Mouse (Mus musculus): Measurements from ENCODE around the gene Dzank1. TPM values are rescaled to one million over a fixed set of nuclear protein-coding genes. Genes with fewer than 3 reads are reported as not detected.

The Dzank1 gene
- polyA plus RNA-seq, 1 experiment from 2014 or later, result 0.67 TPM

GRCm38 (mm10) chr2:144525856-144526255, 1.4 kb downstream of the Dzank1 start:
- H3K4me2 ChIP-seq, result no peak overlapping the region
- H3K36me3 ChIP-seq (ENCODE audit: insufficient read depth), result peaks cover 7% of the 10 kb centered on the region; the same call in 1 of the 2 replicates
- ATAC-seq (ENCODE audit: insufficient read depth) (no peak), DNase-seq (no peak)
- no peaks in the 10 kb centered on the region for H3K4me1 ChIP-seq (ENCODE audit: insufficient read depth)
- no peaks in the 10 kb centered on the region for H3K9me3 ChIP-seq (ENCODE audit: low read depth, low read length)
- no peak overlapping the region for H3K27ac ChIP-seq (ENCODE audit: low read depth)
- no peak overlapping the region for H3K9ac ChIP-seq
- H3K27me3 ChIP-seq (ENCODE audit: insufficient read depth, low read length), result peaks cover 2% of the 10 kb centered on the region; the same call in 1 of the 2 replicates
- H3K4me3 ChIP-seq (ENCODE audit: low read depth, low read length), result no peak overlapping the region
- TF ChIP-seq CTCF (IDR thresholded peaks at IDR 0.05; ENCODE audit: low read depth), result no peak
- 57% methylated on average over 10 of the region's 10 CpGs for WGBS

- Histone ChIP-seq H3K4me2 (no peak overlapping the region), H3K27me3 (ENCODE audit: insufficient read depth, low read length) (no peaks in the 10 kb centered on the region), H3K27ac (ENCODE audit: low read depth) (no peak overlapping the region), H3K4me3 (ENCODE audit: low read depth, low read length) (no peak overlapping the region), H3K9me3 (ENCODE audit: low read depth, low read length) (no peaks in the 10 kb centered on the region), H3K36me3 (ENCODE audit: insufficient read depth) (no peaks in the 10 kb centered on the region), H3K4me1 (ENCODE audit: insufficient read depth) (no peaks in the 10 kb centered on the region), H3K9ac (no peak overlapping the region)
- DNase-seq (no peak), ATAC-seq (ENCODE audit: insufficient read depth) (no peak)
- WGBS, result 71% methylated on average over 3 of the region's 3 CpGs
- no peak for TF ChIP-seq CTCF (IDR thresholded peaks at IDR 0.05; ENCODE audit: low read depth)
Measured at GRCm38 (mm10) chr2:144519772-144520171, 7.4 kb downstream of the Dzank1 start.

- H3K4me2 ChIP-seq, result no peak overlapping the region
- no peaks in the 10 kb centered on the region for H3K9me3 ChIP-seq (ENCODE audit: low read depth, low read length)
- no peaks in the 10 kb centered on the region for H3K36me3 ChIP-seq (ENCODE audit: insufficient read depth)
- H3K4me3 ChIP-seq (ENCODE audit: low read depth, low read length), result no peak overlapping the region
- no peaks in the 10 kb centered on the region for H3K4me1 ChIP-seq (ENCODE audit: insufficient read depth)
- no peak overlapping the region for H3K27ac ChIP-seq (ENCODE audit: low read depth)
- no peak overlapping the region for H3K9ac ChIP-seq
- ATAC-seq (ENCODE audit: insufficient read depth) (no peak), DNase-seq (no peak)
- no peaks in the 10 kb centered on the region for H3K27me3 ChIP-seq (ENCODE audit: insufficient read depth, low read length)
- no peak for TF ChIP-seq CTCF (IDR thresholded peaks at IDR 0.05; ENCODE audit: low read depth)
- WGBS, result 76% methylated on average over 3 of the region's 3 CpGs
Measured at GRCm38 (mm10) chr2:144514619-144515018, 12.6 kb downstream of the Dzank1 start.

GRCm38 (mm10) chr2:144502134-144502533, 25.1 kb downstream of the Dzank1 start:
- Histone ChIP-seq H3K9me3 (ENCODE audit: low read depth, low read length) (no peaks in the 10 kb centered on the region), H3K4me2 (no peak overlapping the region), H3K36me3 (ENCODE audit: insufficient read depth) (no peaks in the 10 kb centered on the region), H3K4me1 (ENCODE audit: insufficient read depth) (no peaks in the 10 kb centered on the region), H3K9ac (no peak overlapping the region), H3K27ac (ENCODE audit: low read depth) (no peak overlapping the region), H3K27me3 (ENCODE audit: insufficient read depth, low read length) (no peaks in the 10 kb centered on the region), H3K4me3 (ENCODE audit: low read depth, low read length) (no peak overlapping the region)
- 79% methylated on average over 6 of the region's 6 CpGs for WGBS
- no peak for TF ChIP-seq CTCF (IDR thresholded peaks at IDR 0.05; ENCODE audit: low read depth)
- no peak for ATAC-seq (ENCODE audit: insufficient read depth)
- DNase-seq, result peak; percentile 63

GRCm38 (mm10) chr2:144489342-144489741, 37.9 kb downstream of the Dzank1 start:
- no peak for DNase-seq
- no peak overlapping the region for H3K27ac ChIP-seq (ENCODE audit: low read depth)
- H3K27me3 ChIP-seq (ENCODE audit: insufficient read depth, low read length), result no peaks in the 10 kb centered on the region
- no peak for ATAC-seq (ENCODE audit: insufficient read depth)
- no peak overlapping the region for H3K4me3 ChIP-seq (ENCODE audit: low read depth, low read length)
- no peaks in the 10 kb centered on the region for H3K4me1 ChIP-seq (ENCODE audit: insufficient read depth)
- H3K36me3 ChIP-seq (ENCODE audit: insufficient read depth), result no peaks in the 10 kb centered on the region
- no peak overlapping the region for H3K4me2 ChIP-seq
- no peak for TF ChIP-seq CTCF (IDR thresholded peaks at IDR 0.05; ENCODE audit: low read depth)
- 84% methylated on average over 5 of the region's 5 CpGs for WGBS
- H3K9me3 ChIP-seq (ENCODE audit: low read depth, low read length), result no peaks in the 10 kb centered on the region
- H3K9ac ChIP-seq, result no peak overlapping the region

GRCm38 (mm10) chr2:144487476-144487875, 39.7 kb downstream of the Dzank1 start:
- Histone ChIP-seq H3K4me2 (no peak overlapping the region), H3K4me3 (ENCODE audit: low read depth, low read length) (no peak overlapping the region), H3K9me3 (ENCODE audit: low read depth, low read length) (no peaks in the 10 kb centered on the region), H3K27me3 (ENCODE audit: insufficient read depth, low read length) (no peaks in the 10 kb centered on the region), H3K9ac (no peak overlapping the region), H3K36me3 (ENCODE audit: insufficient read depth) (no peaks in the 10 kb centered on the region), H3K4me1 (ENCODE audit: insufficient read depth) (no peaks in the 10 kb centered on the region), H3K27ac (ENCODE audit: low read depth) (no peak overlapping the region)
- ATAC-seq (ENCODE audit: insufficient read depth) (peak; percentile 68), DNase-seq (peak; percentile 15)
- WGBS, result 48% methylated on average over 6 of the region's 6 CpGs
- no peak for TF ChIP-seq CTCF (IDR thresholded peaks at IDR 0.05; ENCODE audit: low read depth)

GRCm38 (mm10) chr2:144485439-144485838, 41.8 kb downstream of the Dzank1 start:
- Histone ChIP-seq H3K4me3 (ENCODE audit: low read depth, low read length) (no peak overlapping the region), H3K9ac (no peak overlapping the region), H3K27ac (ENCODE audit: low read depth) (no peak overlapping the region), H3K36me3 (ENCODE audit: insufficient read depth) (no peaks in the 10 kb centered on the region), H3K9me3 (ENCODE audit: low read depth, low read length) (no peaks in the 10 kb centered on the region), H3K4me2 (no peak overlapping the region), H3K27me3 (ENCODE audit: insufficient read depth, low read length) (no peaks in the 10 kb centered on the region), H3K4me1 (ENCODE audit: insufficient read depth) (no peaks in the 10 kb centered on the region)
- no peak for TF ChIP-seq CTCF (IDR thresholded peaks at IDR 0.05; ENCODE audit: low read depth)
- 78% methylated on average over 7 of the region's 7 CpGs for WGBS
- DNase-seq (no peak), ATAC-seq (ENCODE audit: insufficient read depth) (no peak)

GRCm38 (mm10) chr2:144484084-144484483, 43.1 kb downstream of the Dzank1 start:
- H3K9me3 ChIP-seq (ENCODE audit: low read depth, low read length), result no peaks in the 10 kb centered on the region
- DNase-seq, result peak; percentile 82
- H3K36me3 ChIP-seq (ENCODE audit: insufficient read depth), result no peaks in the 10 kb centered on the region
- no peaks in the 10 kb centered on the region for H3K4me1 ChIP-seq (ENCODE audit: insufficient read depth)
- H3K27me3 ChIP-seq (ENCODE audit: insufficient read depth, low read length), result no peaks in the 10 kb centered on the region
- 48% methylated on average over 1 of the region's 1 CpGs for WGBS
- H3K4me3 ChIP-seq (ENCODE audit: low read depth, low read length), result no peak overlapping the region
- TF ChIP-seq CTCF (IDR thresholded peaks at IDR 0.05; ENCODE audit: low read depth), result no peak
- no peak; the same call in 1 of the 2 replicates for ATAC-seq (ENCODE audit: insufficient read depth)
- no peak overlapping the region for H3K27ac ChIP-seq (ENCODE audit: low read depth)
- no peak overlapping the region for H3K9ac ChIP-seq
- no peak overlapping the region for H3K4me2 ChIP-seq

Measured in lung, embryonic 14.5 days (tissue).